Comparison of ENCODE assay signal across 20 mouse cellular contexts in the genomic region with DNA sequence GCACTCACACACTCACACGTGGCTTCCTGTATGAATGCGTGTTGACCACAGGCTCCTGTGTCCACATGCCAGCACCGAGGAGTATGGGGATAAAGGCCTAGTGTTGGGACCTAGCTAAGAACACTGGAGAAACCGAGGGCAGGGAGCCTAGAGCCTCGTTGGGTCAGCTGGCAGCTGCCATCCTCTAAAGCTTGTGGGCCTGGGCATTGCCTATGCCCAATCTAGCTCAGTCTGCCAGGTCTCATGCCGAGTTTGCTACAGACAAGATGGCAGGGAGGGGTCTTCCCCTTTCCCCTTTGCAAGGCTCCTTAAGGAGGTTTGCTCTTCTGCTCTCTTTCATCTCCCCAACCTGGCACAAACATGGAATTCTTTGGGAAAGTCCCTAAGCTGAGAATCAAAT.
A peak's percentile ranks its signal among the peaks of the same experiment; 100 is the strongest.
DNase-seq lines count a peak whose midpoint lies in the region; ATAC-seq and TF ChIP-seq lines count a peak whose summit lies in the region.
"Had no signal": no experiment of that assay in that cellular context is flagged by ENCODE, and none has a peak within 500 bp of the region (broad histone marks: within the 10 kb centered on the region; RNA-seq: fewer than 3 reads in every experiment).

No protein-coding gene starts in this region.

- H3K27ac ChIP-seq in hindbrain, embryonic 14.5 days = peak overlapping the region; percentile 34
- H3K27ac ChIP-seq in hindbrain, postnatal 0 days = no peak overlapping the region
- 0 out of 2 replicates have a peak overlapping the region, but pooled peaks have one; percentile 56 for H3K27ac ChIP-seq in midbrain, embryonic 15.5 days
- no peak overlapping the region for H3K27ac ChIP-seq in midbrain, embryonic 11.5 days (ENCODE audit: low read depth, low read length)
- H3K27ac ChIP-seq: embryonic facial prominence, embryonic 13.5 days; forebrain, embryonic 12.5 days; heart, embryonic 10.5 days had no signal

- H3K4me1 ChIP-seq in hindbrain, embryonic 14.5 days (replicated peaks; ENCODE audit: control insufficient read depth, insufficient read depth, low read length) = peaks cover 34% of the 10 kb centered on the region
- H3K4me1 ChIP-seq in hindbrain, postnatal 0 days (ENCODE audit: insufficient read depth, low read length) = 0 out of 2 replicates have a peak, but pooled peaks cover 13% of the 10 kb centered on the region
- peaks cover 27% of the 10 kb centered on the region for H3K4me1 ChIP-seq in midbrain, embryonic 15.5 days
- no peaks in the 10 kb centered on the region for H3K4me1 ChIP-seq in midbrain, embryonic 11.5 days (ENCODE audit: control insufficient read depth, insufficient read depth, low read length)

- no peaks in the 10 kb centered on the region for H3K9me3 ChIP-seq in hindbrain, embryonic 14.5 days (ENCODE audit: control insufficient read depth, low read length)
- no peaks in the 10 kb centered on the region for H3K9me3 ChIP-seq in hindbrain, postnatal 0 days (ENCODE audit: low read length)
- no peaks in the 10 kb centered on the region for H3K9me3 ChIP-seq in midbrain, embryonic 15.5 days
- H3K9me3 ChIP-seq in midbrain, embryonic 11.5 days (ENCODE audit: control insufficient read depth, low read length) = no peaks in the 10 kb centered on the region
- H3K9me3 ChIP-seq: embryonic facial prominence, embryonic 13.5 days; forebrain, embryonic 12.5 days; heart, embryonic 10.5 days had no signal

- no peaks in the 10 kb centered on the region for H3K36me3 ChIP-seq in hindbrain, embryonic 14.5 days (replicated peaks; ENCODE audit: control insufficient read depth, insufficient read depth)
- H3K36me3 ChIP-seq in hindbrain, postnatal 0 days (ENCODE audit: insufficient read depth, low read length) = no peaks in the 10 kb centered on the region
- H3K36me3 ChIP-seq in midbrain, embryonic 15.5 days (replicated peaks) = no peaks in the 10 kb centered on the region
- no peaks in the 10 kb centered on the region for H3K36me3 ChIP-seq in midbrain, embryonic 11.5 days (ENCODE audit: control insufficient read depth, insufficient read depth, low read length)
- H3K36me3 ChIP-seq: embryonic facial prominence, embryonic 13.5 days; forebrain, embryonic 12.5 days; heart, embryonic 10.5 days had no signal

- ATAC-seq in hindbrain, embryonic 14.5 days (ENCODE audit: low FRiP score) = no peak
- ATAC-seq in hindbrain, postnatal 0 days = no peak
- ATAC-seq in midbrain, embryonic 15.5 days (replicated peaks) = no peak
- no peak for ATAC-seq in midbrain, embryonic 11.5 days (ENCODE audit: low FRiP score)
- ATAC-seq: forebrain, embryonic 16.5 days; inflammation-experienced regulatory T-cells, adult 6 months; intestine, postnatal 0 days had no signal

- H3K27me3 ChIP-seq in hindbrain, embryonic 14.5 days (ENCODE audit: control insufficient read depth, insufficient read depth, low read length) = no peaks in the 10 kb centered on the region
- H3K27me3 ChIP-seq in hindbrain, postnatal 0 days (ENCODE audit: insufficient read depth, low read length) = no peaks in the 10 kb centered on the region; the same call in 1 of the 2 replicates
- H3K27me3 ChIP-seq in midbrain, embryonic 15.5 days (replicated peaks) = no peaks in the 10 kb centered on the region
- no peaks in the 10 kb centered on the region for H3K27me3 ChIP-seq in midbrain, embryonic 11.5 days (ENCODE audit: control insufficient read depth, insufficient read depth, low read length)
- H3K27me3 ChIP-seq: CH12.LX had no signal

- 88% methylated on average over 6 of the region's 6 CpGs for WGBS in hindbrain, embryonic 14.5 days
- 65% methylated on average over 6 of the region's 6 CpGs for WGBS in hindbrain, postnatal 0 days
- 85% methylated on average over 6 of the region's 6 CpGs for WGBS in midbrain, embryonic 15.5 days
- WGBS in midbrain, embryonic 11.5 days = 80% methylated on average over 6 of the region's 6 CpGs

- no peak overlapping the region for H3K9ac ChIP-seq in hindbrain, embryonic 14.5 days
- no peak overlapping the region for H3K9ac ChIP-seq in hindbrain, postnatal 0 days (replicated peaks; ENCODE audit: low read length)
- no peak overlapping the region for H3K9ac ChIP-seq in midbrain, embryonic 15.5 days
- H3K9ac ChIP-seq in midbrain, embryonic 11.5 days (ENCODE audit: low read length) = no peak overlapping the region
- H3K9ac ChIP-seq: embryonic facial prominence, embryonic 13.5 days; forebrain, embryonic 12.5 days had no signal

- H3K4me3 ChIP-seq in hindbrain, embryonic 14.5 days (replicated peaks; ENCODE audit: low read length) = no peak overlapping the region
- no peak overlapping the region for H3K4me3 ChIP-seq in hindbrain, postnatal 0 days (ENCODE audit: low read length)
- H3K4me3 ChIP-seq in midbrain, embryonic 15.5 days = no peak overlapping the region
- no peak overlapping the region for H3K4me3 ChIP-seq in midbrain, embryonic 11.5 days (ENCODE audit: low read depth, low read length)
- H3K4me3 ChIP-seq: embryonic facial prominence, embryonic 13.5 days; forebrain, embryonic 12.5 days; heart, embryonic 10.5 days had no signal

- peak; percentile 69 to 79 for DNase-seq in cerebellum, postnatal 10 days
- DNase-seq in cerebellum, adult 9-10 months = no peak
- DNase-seq in hindbrain, embryonic 14.5 days (ENCODE audit: low spot score) = no peak
- DNase-seq in hindbrain, postnatal 0 days (ENCODE audit: low spot score) = no peak
- no peak for DNase-seq in midbrain, embryonic 11.5 days (ENCODE audit: low spot score, missing footprints)
- no peak for DNase-seq in Muller cell, postnatal 12 days (ENCODE audit: inconsistent ontology term)
- DNase-seq: adrenal gland, adult 2 months; adrenal gland, postnatal 25 days; gastrocnemius, postnatal 10 days; heart, adult 18-20 months; heart, postnatal 10 days; heart, postnatal 4 days had no signal

- H3K4me2 ChIP-seq in hindbrain, embryonic 14.5 days (replicated peaks) = no peak overlapping the region
- no peak overlapping the region for H3K4me2 ChIP-seq in hindbrain, postnatal 0 days (ENCODE audit: low read depth, low read length)
- H3K4me2 ChIP-seq in midbrain, embryonic 15.5 days = no peak overlapping the region
- H3K4me2 ChIP-seq in midbrain, embryonic 11.5 days = no peak overlapping the region
- H3K4me2 ChIP-seq: embryonic facial prominence, embryonic 13.5 days; forebrain, embryonic 12.5 days had no signal

- no peak for TF ChIP-seq CTCF in hindbrain, postnatal 0 days (IDR thresholded peaks at IDR 0.05; ENCODE audit: low read depth)

Comparison
In these comparisons a context has a peak if more than half of its experiments do, and no peak if none do; other contexts are left out.
1. DNase-seq: peak in cerebellum, postnatal 10 days (2 of 2); none in cerebellum, adult 9-10 months (single experiment), hindbrain, embryonic 14.5 days (single experiment), hindbrain, postnatal 0 days (single experiment), midbrain, embryonic 11.5 days (single experiment) and Muller cell, postnatal 12 days (single experiment).
2. H3K27ac ChIP-seq: peak in hindbrain, embryonic 14.5 days (single experiment) and midbrain, embryonic 15.5 days (single experiment); none in hindbrain, postnatal 0 days (single experiment) and midbrain, embryonic 11.5 days (single experiment).